Mouse (Mus musculus) stomach, embryonic 14.5 days (tissue): ENCODE results near the gene Erf. TPM values are rescaled to one million over a fixed set of nuclear protein-coding genes. Genes with fewer than 3 reads are reported as not detected.
"Not testable (repeated sequence)": the region's sequence is repeated elsewhere in the genome, so short reads cannot be mapped to it uniquely, and the experiment has no call there.

Experiments
- ATAC-seq: fragments of 200-750 bp; cut with Nextera tagmentation; 2 replicates; pipeline ENCODE4 v1.8.0; 2017; ENCODE audit warnings: low read depth, moderate TSS enrichment; ENCODE audit not compliant: insufficient number of reproducible peaks, insufficient read depth, low FRiP score
- H3K27ac ChIP-seq: fragments of 300-500 bp; sonication (generic); 2 replicates; pipeline ENCODE4 v1.5.1; 2014; ENCODE audit warnings: mild to moderate bottlenecking, low read length, moderate library complexity, mixed read lengths
- H3K27me3 ChIP-seq: fragments of 300-500 bp; sonication (generic); 2 replicates; pipeline ENCODE4 v1.6.1; 2014; ENCODE audit warnings: low read length, control low read depth, mixed read lengths; ENCODE audit not compliant: control insufficient read depth, insufficient read depth
- H3K36me3 ChIP-seq: fragments of 300-500 bp; sonication (generic); 2 replicates; pipeline ENCODE4 v1.6.1; 2014; ENCODE audit warnings: mild to moderate bottlenecking, control low read depth, low read length, moderate library complexity, mixed read lengths; ENCODE audit not compliant: control insufficient read depth, insufficient read depth
- H3K4me1 ChIP-seq: fragments of 300-500 bp; sonication (generic); 2 replicates; pipeline ENCODE4 v1.6.1; 2014; ENCODE audit warnings: low read length, control low read depth, mixed read lengths; ENCODE audit not compliant: control insufficient read depth, insufficient read depth
- H3K4me2 ChIP-seq: fragments of 300-500 bp; sonication (generic); replicated peaks from 2 replicates; pipeline ENCODE4 v1.6.1; 2014; ENCODE audit warnings: low read depth, low read length, control low read depth
- H3K4me3 ChIP-seq: fragments of 300-500 bp; sonication (generic); 2 replicates; pipeline ENCODE4 v1.5.1; 2014; ENCODE audit warnings: low read depth, low read length, control low read depth
- H3K9ac ChIP-seq: fragments of 300-500 bp; sonication (generic); replicated peaks from 2 replicates; pipeline ENCODE4 v1.6.1; 2014; ENCODE audit warnings: low read depth, mild to moderate bottlenecking, control low read depth, low read length, moderate library complexity, mixed read lengths
- H3K9me3 ChIP-seq: fragments of 300-500 bp; sonication (generic); 2 replicates; pipeline ENCODE4 v1.6.1; 2016; ENCODE audit warnings: low read depth, low read length, control low read depth; ENCODE audit not compliant: control insufficient read depth
- WGBS: fragments of 180-500 bp; shearing (Covaris S2); extraction: QIAGEN DNeasy Blood & Tissue Kit; methylation state at CpG from one replicate; pipeline ENCODE4 v1.1.7; 2014; 5-methylcytosine and 5-hydroxymethylcytosine counted together
- polyA plus RNA-seq: library from polyadenylated mRNA; unstranded; fragments of >200 nt; fragmentation: Nextera tagmentation; extraction: Ambion mirVana; gene quantifications from 2 replicates; pipeline ENCODE4 v1.2.1, GENCODE M21; 2014

Gene Erf
- polyA plus RNA-seq, 1 experiment from 2014 or later: 27.7 TPM

GRCm38 (mm10) chr7:25267301-25267750 lies 16.8 kb upstream of the Erf start, which contains the start of gene Cic:
Cic (plus strand) TSS chr7:25267704.
- Histone ChIP-seq H3K27me3 (no peaks in the 10 kb centered on the region), H3K36me3 (peaks cover 8% of the 10 kb centered on the region), H3K9me3 (no peaks in the 10 kb centered on the region), H3K9ac (peak within 1 kb of the TSS; percentile 69), H3K4me3 (peak within 1 kb of the TSS; percentile 81), H3K4me1 (peaks cover 12% of the 10 kb centered on the region), H3K27ac (peak within 1 kb of the TSS; percentile 86), H3K4me2 (peak within 1 kb of the TSS; percentile 75)
- peak; percentile 89 for ATAC-seq
- WGBS: 0% methylated on average over 29 of the region's 29 CpGs

- Histone ChIP-seq H3K36me3 (peaks cover under 1% of the 10 kb centered on the region; the same call in 1 of the 2 replicates), H3K9me3 (no peaks in the 10 kb centered on the region), H3K4me2 (peak overlapping the region; percentile 54; the same call in 1 of the 2 replicates), H3K27me3 (no peaks in the 10 kb centered on the region), H3K9ac (no peak overlapping the region), H3K27ac (no peak overlapping the region), H3K4me3 (0 out of 2 replicates have a peak overlapping the region, but pooled peaks have one; percentile 81), H3K4me1 (peaks cover 12% of the 10 kb centered on the region)
- ATAC-seq: no peak
- WGBS: 82% methylated on average over 8 of the region's 8 CpGs
These were observed 15.8 kb upstream of the Erf start for GRCm38 (mm10) chr7:25266180-25266962.

GRCm38 (mm10) chr7:25265743-25266142 lies 15.2 kb upstream of the Erf start:
- not testable (repeated sequence) for H3K9ac ChIP-seq, ATAC-seq, H3K9me3 ChIP-seq, H3K4me2 ChIP-seq, H3K36me3 ChIP-seq, H3K27ac ChIP-seq, H3K4me3 ChIP-seq, H3K27me3 ChIP-seq
- H3K4me1 ChIP-seq: peaks cover 12% of the 10 kb centered on the region
- 89% methylated on average over 5 of the region's 5 CpGs for WGBS

GRCm38 (mm10) chr7:25263968-25264870 lies 13.7 kb upstream of the Erf start:
- Histone ChIP-seq H3K4me2 (no peak overlapping the region), H3K36me3 (no peaks in the 10 kb centered on the region), H3K4me3 (no peak overlapping the region), H3K27me3 (no peaks in the 10 kb centered on the region), H3K9ac (no peak overlapping the region), H3K9me3 (no peaks in the 10 kb centered on the region), H3K4me1 (peaks cover 4% of the 10 kb centered on the region), H3K27ac (no peak overlapping the region)
- no peak for ATAC-seq
- WGBS: 28% methylated on average over 17 of the region's 17 CpGs

GRCm38 (mm10) chr7:25261896-25262295 lies 11.3 kb upstream of the Erf start:
- no peak for ATAC-seq
- H3K9ac ChIP-seq: no peak overlapping the region
- no peaks in the 10 kb centered on the region for H3K4me1 ChIP-seq
- no peak overlapping the region for H3K4me2 ChIP-seq
- H3K4me3 ChIP-seq: no peak overlapping the region
- no peak overlapping the region for H3K27ac ChIP-seq
- no peaks in the 10 kb centered on the region for H3K36me3 ChIP-seq
- WGBS: 89% methylated on average over 1 of the region's 1 CpGs
- no peaks in the 10 kb centered on the region for H3K9me3 ChIP-seq
- no peaks in the 10 kb centered on the region for H3K27me3 ChIP-seq

GRCm38 (mm10) chr7:25251822-25252221 lies 1.3 kb upstream of the Erf start:
- Histone ChIP-seq H3K4me2 (peak overlapping the region; percentile 70), H3K27ac (peak overlapping the region; percentile 99), H3K27me3 (no peaks in the 10 kb centered on the region), H3K9ac (peak overlapping the region; percentile 47; the same call in 1 of the 2 replicates), H3K4me1 (peaks cover 19% of the 10 kb centered on the region), H3K9me3 (no peaks in the 10 kb centered on the region), H3K36me3 (no peaks in the 10 kb centered on the region), H3K4me3 (peak overlapping the region; percentile 98)
- WGBS: 19% methylated on average over 8 of the region's 8 CpGs
- ATAC-seq: no peak

GRCm38 (mm10) chr7:25251071-25251791 lies 670 bp upstream of the Erf start:
- Histone ChIP-seq H3K9ac (peak overlapping the region; percentile 47), H3K4me3 (peak overlapping the region; percentile 98), H3K9me3 (no peaks in the 10 kb centered on the region), H3K36me3 (no peaks in the 10 kb centered on the region; the same call in 1 of the 2 replicates), H3K4me2 (peak overlapping the region; percentile 70), H3K27ac (peak overlapping the region; percentile 99), H3K27me3 (no peaks in the 10 kb centered on the region), H3K4me1 (peaks cover 25% of the 10 kb centered on the region)
- ATAC-seq: peak; percentile 12; the same call in 1 of the 2 replicates
- 2% methylated on average over 22 of the region's 22 CpGs for WGBS
